Mouse (Mus musculus) bone marrow macrophage, adult 2 months (primary cell): ENCODE results near the gene Gars.

Experiments
- CTCF ChIP-seq: IDR thresholded peaks from 2 replicates; pipeline ENCODE4 v1.5.1; 2012; ENCODE audit warnings: low read depth, mild to moderate bottlenecking, low read length, moderate library complexity
- POLR2A ChIP-seq: IDR thresholded peaks from 2 replicates; pipeline ENCODE4 v1.6.1; 2012; ENCODE audit warnings: mild to moderate bottlenecking, low read depth, low read length, borderline replicate concordance

- TF ChIP-seq CTCF (no peak), POLR2A (no peak)
These were observed 43.6 kb downstream of the Gars start for GRCm38 (mm10) chr6:55081379-55081778.
